Mouse (Mus musculus): ENCODE results near the gene Prtn3.

DNA sequence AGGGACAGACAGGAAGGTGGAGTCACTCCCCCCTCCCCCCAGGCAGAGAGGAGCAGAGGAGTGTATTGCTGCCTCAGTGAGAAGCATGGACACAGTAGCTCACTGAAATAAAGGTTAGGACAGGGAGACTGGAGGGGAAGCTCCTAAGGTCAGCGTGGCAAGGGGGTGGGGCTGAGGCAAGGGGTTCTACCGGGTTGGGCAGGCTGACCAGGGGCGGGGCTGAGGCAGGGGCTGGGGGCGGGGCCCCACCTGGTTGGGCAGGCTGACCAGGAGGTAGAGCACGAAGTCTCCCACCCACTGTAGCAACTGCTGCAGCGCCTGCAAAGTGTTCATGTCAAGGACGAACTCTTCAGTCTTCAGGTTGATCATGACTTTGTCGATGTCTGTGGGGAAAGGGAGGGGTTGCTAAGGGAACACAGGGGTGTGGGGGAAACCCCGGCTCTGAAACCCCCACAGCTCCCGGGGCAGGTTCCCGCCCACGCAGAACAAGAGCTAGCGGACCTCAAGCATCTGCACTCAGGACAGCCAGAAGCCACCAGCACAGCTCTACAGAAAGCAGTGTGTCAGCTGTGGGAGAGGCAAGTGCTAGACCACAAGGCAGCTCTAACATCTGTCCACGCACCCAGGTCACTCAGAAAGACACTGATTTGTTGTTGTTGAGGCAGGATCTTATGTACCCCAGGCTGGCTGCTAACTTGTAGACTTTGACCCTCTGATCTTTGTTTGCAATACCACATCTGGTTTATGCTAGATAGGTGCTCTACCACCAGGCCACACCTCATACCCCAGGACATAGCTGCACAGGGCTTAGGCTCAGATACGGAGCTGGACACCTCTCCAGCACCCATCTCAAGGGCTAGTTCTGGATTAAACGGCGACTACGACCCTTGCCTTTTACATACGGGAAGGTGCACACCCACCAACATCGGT, 23.3 kb downstream of the Prtn3 start:
- TF ChIP-seq MAFK (IDR thresholded peaks at IDR 0.05; ENCODE audit: insufficient read depth, low read depth, low read length) (no peak), ZNF384 (IDR thresholded peaks at IDR 0.05; ENCODE audit: low read depth, low read length) (no peak), ZC3H11A (IDR thresholded peaks at IDR 0.05; ENCODE audit: borderline replicate concordance, low read depth, low read length) (no peak), CHD2 (IDR thresholded peaks at IDR 0.05; ENCODE audit: low read depth, low read length) (no peak), HCFC1 (IDR thresholded peaks at IDR 0.05; ENCODE audit: borderline replicate concordance, insufficient read depth, low read length) (no peak)

Data from ES-E14 (cell line).